Mouse (Mus musculus): ENCODE results near the gene Tmco5.
"Not testable (repeated sequence)": the region's sequence is repeated elsewhere in the genome, so short reads cannot be mapped to it uniquely, and the experiment has no call there.

The Tmco5 gene

DNA sequence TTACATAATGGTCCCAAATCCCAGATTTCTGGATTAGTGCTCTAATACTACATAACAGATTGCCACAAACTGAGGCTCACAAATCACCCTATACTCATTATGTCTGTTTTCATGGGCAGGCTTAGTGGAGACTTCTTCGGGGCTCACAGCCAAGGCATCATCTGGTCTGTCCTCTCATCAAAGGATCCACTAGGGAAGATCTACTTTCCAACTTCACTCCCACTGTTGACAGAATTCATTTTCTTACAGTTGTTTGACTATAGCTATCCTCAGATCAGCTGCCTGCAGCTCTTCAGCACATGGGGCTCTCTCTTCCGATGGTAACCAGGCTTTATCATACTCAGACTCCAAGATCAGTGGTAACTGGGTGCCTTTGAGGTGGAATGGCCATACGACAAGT is 45.2 kb downstream of the Tmco5 start:
- DNase-seq = no peak

DNA sequence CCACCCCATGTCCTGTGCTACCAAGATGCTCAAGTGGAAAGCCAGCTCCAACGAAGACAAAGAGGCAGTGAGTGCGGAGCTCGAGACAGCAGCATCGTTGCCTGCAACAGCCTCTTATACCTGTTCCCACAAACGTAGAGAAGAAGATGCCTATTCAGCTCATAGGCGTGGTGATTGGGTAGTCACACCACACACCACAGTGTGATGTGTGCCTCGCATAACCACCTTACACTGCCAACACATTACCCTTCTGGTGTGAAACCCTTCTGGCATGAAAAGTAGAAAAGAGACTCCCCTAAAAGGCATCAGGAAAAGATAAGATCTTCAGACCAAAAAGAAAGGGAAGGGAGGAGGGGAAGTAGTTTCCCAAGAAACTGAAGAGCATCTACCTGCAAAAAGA is 45.8 kb downstream of the Tmco5 start:
- no peak for DNase-seq

DNA sequence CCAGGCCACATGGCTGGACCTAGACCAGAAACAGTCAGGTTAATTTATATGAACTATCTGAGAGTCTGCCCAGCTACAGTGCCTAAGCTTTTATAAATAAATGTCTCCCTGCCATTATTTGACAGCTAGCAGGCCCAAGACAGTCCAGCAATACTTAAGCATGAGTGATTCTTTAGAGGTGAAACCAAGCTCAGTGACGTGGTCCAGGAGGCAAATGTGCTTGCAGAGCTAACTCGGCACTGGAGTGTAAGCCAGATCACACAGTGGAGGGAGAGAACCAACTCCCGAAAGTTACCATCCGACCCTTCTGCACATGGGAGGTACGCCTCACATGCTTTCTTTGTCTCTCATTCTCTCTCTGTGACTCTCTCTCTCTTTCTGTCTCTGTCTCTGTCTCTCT is 46.7 kb downstream of the Tmco5 start:
- DNase-seq = no peak

DNA sequence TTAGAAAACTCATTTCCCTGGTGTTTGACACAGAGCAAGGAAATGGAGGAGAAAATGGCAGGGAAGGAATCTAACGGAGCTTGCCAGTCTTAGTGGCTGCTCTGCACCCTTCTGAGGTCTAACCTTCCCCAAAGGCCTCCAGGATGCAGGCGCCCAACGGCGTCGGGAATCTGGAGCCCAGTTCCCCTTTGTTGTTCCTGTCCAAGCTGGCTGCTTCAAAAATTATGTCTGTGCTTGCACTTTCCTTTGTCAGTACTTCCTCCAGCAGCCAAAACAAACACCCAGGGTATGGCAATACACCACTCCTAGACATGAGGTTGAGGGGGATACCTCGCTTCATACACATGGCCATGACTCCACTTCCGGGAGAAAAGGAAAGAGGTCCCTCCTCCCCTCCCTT is 53.7 kb downstream of the Tmco5 start:
- no peak for DNase-seq

DNA sequence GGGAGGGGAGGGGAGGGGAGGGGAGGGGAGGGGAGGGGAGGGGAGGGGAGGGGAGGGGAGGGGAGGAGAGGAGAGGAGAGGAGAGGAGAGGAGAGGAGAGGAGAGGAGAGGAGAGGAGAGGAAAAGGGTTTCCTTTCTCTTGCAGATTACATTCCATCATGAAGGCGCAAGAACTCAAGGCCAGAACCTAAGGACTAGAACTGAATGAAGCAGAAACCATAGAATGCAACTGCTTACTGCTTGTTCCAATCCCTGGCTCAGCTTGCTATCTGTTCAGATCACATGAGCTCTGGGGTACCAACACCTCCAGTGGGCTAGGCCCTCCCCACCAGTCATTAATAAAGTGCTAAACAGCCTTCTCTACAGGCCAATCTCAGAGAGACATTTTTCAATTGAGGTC is 55.7 kb downstream of the Tmco5 start:
- DNase-seq = not testable (repeated sequence)

DNA sequence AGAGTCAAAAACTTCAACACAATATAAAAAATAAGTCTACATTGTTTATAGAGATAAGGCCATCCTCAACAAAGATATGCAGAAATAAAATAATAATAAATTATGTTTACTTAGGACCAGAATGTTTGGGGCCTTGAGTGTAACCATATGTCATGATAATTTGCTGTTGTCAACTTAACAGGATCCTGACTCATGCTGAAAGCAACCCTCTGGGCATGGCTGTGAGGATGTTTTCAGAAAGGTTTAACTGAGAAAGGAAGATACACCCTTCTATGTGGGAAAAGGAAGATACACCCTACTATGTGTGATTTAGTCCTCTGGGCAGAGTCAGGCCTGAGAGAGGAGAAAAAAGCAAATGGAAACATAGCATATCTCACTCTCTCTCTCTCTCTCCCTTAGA is 56.3 kb downstream of the Tmco5 start:
- DNase-seq = no peak

DNA sequence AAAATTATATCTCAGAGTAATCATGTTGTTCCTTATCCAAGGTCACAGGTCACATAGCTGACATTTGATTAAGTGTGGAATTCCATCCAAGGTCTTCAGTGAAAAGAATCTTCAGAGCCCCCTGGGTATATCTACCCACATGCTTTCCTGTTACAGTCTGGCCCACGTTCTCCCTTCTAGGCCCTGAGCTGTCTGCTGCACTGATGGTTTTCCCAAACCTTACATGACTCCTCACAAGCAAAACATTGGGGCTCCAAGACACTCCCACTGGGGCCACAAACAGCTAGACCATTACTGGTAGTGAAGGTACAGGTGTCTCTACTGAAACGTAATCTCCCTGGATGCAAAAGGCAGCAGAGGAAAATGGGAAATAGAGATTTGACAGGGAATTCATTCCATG is 57.9 kb downstream of the Tmco5 start:
- DNase-seq = no peak

DNA sequence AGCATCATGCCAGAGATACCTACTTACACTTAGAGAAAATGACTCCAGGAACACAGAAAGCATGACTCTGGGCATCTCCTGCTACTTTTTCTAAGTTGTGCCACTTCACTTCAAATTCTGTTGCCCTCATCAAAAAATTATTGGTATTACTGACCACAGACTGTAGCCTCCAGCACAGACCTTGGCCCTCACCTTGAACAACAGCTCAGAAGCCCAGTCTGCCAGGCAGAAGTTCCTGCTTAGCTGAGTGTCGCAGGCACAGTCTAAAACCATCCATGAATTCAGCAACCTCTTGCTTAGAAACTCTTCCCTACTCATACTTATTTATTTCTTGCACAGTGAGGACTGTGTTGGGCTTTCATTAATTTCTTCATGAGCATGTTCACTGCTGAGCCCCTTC is 58.7 kb downstream of the Tmco5 start:
- no peak for DNase-seq

DNA sequence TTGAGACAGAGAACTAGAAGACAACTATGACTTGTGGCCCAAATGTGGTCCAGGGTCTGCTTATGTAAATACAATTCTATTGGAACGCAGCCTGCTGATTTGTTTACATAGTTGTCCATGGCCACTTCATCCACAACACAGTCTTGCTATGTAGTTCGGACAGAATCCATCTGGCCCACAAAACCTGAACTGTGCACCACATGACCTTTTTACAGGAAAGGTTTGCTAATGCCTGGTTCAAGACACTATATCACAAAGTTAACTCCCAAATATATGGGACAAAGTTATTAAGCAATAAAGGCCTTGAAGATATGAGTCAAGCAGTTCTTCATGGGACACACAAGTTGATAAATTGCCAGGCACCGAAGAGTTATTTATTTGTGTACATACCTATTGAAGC is 63.3 kb downstream of the Tmco5 start:
- no peak for DNase-seq

Data from spleen, adult 18-20 months (tissue).